Mouse (Mus musculus) embryonic fibroblast, embryonic 13.5 days (primary cell): ENCODE data around the gene Olfr545.

ENCODE experiments used
- CTCF ChIP-seq: IDR thresholded peaks from 2 replicates; pipeline ENCODE4 v1.5.1; 2011; ENCODE audit warnings: mild to moderate bottlenecking, control low read depth, low read length, moderate library complexity, borderline replicate concordance; ENCODE audit not compliant: insufficient read depth
- POLR2A ChIP-seq: IDR thresholded peaks from 2 replicates; pipeline ENCODE4 v1.6.1; 2011; ENCODE audit warnings: low read depth, mild to moderate bottlenecking, control low read depth, low read length, moderate library complexity

- TF ChIP-seq POLR2A (no peak), CTCF (no peak)
These were observed 26.7 kb downstream of the Olfr545 start for GRCm38 (mm10) chr7:102472675-102473074.
